Mouse (Mus musculus) left cerebral cortex, postnatal 25 days (tissue): ENCODE results near the gene Sec11a. TPM values are rescaled to one million over a fixed set of nuclear protein-coding genes. Genes with fewer than 3 reads are reported as not detected.
A peak's percentile ranks its signal among the peaks of the same experiment; 100 is the strongest.
"Not testable (repeated sequence)": the region's sequence is repeated elsewhere in the genome, so short reads cannot be mapped to it uniquely, and the experiment has no call there.

ENCODE experiments used
- DNase-seq, 2 experiments: peaks; one replicate each; pipeline ENCODE4 v3.0.0; 2022; ENCODE audit warnings: low spot score in 2 of 2, mixed read lengths in 1 of 2
- intact Hi-C: fragments of 180-260 bp; cut with DNase I; formaldehyde crosslinking; loops from one replicate; pipeline ENCODE4 v1.15.1; 2025
- total RNA-seq, 2 experiments: library from RNA; stranded (reverse); gene quantifications; 2 replicates each; pipeline ENCODE4 v1.2.3; 2021

Sec11a gene
- total RNA-seq = 10 to 100 TPM; 52.2 to 60.2 TPM

DNA sequence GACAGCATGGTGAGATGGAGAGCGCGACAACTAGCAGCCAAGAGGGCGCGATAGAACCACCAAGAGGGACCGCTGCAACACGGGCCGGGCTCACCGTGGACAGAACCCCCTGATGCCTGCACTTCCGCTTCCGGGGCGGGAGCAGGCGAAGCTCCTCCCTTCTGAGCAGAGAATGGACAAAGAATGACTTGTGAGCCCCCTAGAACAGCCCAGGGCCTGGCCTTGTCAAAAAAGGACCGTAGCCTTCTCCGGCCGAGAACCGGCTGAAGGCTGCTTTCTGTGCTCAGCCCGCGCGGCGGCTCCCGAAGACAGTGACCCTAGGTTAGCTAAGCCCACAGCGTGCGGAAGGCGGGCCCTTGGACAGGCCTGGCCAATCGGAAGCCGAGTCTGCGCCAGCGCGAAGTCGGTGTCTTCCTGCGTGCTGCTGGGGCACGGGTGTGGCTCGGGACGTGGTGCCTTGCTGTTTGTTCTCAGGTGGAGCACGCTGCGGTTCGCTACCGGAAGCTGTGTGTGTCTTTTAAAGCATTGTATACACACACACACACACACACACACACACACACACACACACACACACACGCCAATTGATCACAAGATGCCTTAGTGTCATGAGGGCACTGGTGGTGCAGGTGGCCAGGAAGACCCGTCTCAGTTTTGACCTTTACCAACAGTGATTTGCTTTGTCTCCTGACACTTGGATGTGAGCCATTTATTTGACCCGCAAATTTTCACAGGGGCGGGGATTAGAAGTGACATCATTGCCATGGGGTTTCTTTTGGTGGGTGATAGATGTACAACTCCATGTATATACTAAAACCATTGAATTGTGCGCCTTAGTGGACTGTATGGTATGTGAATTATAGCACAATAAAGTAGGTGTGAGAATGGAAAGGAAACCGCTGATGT is at the start of gene Sec11a:
Gene Sec11a (minus strand): TSS at position 336 of the 906 bp plus-strand sequence.
- intact Hi-C loops = loop anchor here (5.0 kb wide), 1 partner anchor 45 kb away; the partner anchor contains the start of gene Zfp592
- DNase-seq = peak; percentile 98

DNA sequence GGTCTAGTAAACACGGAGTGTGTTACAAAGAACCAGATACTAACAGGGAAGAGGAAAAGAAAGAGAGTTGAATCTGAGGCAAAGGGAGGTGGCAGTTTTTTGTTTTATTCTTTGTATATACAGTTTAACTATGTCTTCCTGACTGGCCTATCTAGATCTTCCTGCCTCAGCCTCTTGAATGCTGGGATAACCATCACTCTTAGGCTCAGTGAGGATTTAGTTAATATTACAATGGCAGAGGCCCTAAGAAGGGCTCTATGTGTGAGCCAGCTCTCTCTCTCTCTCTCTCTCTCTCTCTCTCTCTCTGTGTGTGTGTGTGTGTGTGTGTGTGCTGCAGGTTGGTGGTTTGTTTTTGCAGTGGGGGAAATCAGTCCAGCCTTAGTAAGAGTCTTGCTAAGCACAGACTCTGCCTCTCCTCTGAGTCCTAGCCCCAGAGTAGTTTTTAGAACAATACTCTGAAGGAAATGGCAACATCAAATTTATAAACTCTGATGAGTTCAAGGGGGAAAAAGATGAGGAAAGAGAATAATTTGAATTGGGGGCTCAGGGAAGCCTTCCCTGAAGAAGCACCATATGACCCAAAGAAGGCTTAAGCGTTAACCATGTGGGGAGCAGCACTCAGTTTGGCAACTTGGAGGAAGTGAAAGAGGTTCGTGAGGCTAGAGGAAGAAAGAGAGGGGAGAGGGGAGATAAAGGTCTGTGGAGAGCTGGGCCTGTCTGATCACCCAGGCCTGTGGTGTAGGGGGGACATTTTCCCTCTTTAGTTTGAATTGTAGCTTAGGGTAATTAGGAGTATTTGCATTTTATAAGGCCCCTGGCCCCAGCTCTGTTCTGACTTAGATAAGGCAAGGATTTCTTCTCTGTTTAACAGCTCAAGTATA is 47.9 kb upstream of the Sec11a start:
- DNase-seq = no peak
- intact Hi-C loops = no loop called here

DNA sequence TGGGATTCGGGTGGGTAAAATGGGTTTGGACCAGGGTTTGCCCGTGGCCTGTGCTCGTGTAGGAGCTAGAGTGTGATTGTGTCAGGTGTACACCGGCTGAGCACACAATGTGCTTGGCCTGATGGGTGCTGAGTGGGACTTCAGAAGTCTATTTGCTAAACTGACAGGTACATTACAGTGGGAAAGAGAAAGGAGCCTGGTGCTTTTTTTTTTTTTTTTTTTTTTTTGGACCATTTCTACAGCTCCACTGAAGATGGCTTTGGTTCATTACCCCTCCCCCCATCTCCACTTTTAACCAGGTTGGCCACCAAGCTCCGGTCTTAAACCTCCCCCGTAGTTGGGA is 47.1 kb upstream of the Sec11a start:
- DNase-seq = no peak

DNA sequence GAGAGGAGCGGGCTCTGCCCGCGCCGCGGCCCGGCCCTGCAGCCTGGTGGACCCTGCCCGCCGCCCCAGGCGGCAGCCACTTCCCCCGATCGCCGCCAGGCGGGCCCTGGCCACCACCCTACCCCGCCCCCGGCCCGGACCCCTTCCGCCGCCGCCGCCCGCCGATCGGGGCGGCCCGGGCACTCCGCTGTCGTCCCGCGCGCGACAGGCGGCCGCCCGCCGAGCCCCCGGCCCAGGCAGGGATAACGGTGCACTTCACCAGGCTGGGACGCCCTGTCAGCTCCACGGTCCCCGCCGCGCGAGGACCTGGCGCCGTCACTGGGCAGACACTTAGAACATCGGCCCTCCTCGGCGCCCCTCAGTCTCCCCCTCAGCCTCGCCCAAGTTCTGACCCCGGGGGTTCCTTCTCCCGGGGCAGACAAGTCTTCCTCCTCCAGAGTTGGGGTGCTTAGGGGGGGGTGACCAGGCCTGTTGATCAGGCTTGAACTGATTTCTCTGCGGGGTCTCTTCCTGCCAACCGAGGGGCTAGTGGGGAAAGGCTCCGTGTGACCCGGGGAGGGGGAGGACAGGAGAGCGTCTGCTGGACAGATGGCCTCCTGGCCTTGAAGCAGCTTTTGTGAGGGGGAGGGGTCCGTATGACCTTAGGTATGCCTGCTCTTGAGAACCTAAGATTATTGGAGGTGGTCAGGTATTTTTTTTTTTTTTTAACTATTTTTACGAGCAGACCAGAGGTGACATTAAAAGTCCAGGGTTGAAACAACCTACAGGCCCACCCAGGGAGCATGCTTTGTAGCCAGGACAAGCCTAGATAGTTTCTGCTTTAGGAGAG is 46.5 kb upstream of the Sec11a start:
- intact Hi-C loops = loop anchor here (5.0 kb wide), 2 partner anchors 47 to 132 kb away; partner anchors contain the start of genes Sec11a and Zscan2
- DNase-seq = no peak

More for the DNA sequence above, 47.1 kb upstream of the Sec11a start:
- intact Hi-C loops = loop anchor here (5.0 kb wide), 2 partner anchors 47 to 132 kb away; partner anchors contain the start of genes Sec11a and Zscan2

DNA sequence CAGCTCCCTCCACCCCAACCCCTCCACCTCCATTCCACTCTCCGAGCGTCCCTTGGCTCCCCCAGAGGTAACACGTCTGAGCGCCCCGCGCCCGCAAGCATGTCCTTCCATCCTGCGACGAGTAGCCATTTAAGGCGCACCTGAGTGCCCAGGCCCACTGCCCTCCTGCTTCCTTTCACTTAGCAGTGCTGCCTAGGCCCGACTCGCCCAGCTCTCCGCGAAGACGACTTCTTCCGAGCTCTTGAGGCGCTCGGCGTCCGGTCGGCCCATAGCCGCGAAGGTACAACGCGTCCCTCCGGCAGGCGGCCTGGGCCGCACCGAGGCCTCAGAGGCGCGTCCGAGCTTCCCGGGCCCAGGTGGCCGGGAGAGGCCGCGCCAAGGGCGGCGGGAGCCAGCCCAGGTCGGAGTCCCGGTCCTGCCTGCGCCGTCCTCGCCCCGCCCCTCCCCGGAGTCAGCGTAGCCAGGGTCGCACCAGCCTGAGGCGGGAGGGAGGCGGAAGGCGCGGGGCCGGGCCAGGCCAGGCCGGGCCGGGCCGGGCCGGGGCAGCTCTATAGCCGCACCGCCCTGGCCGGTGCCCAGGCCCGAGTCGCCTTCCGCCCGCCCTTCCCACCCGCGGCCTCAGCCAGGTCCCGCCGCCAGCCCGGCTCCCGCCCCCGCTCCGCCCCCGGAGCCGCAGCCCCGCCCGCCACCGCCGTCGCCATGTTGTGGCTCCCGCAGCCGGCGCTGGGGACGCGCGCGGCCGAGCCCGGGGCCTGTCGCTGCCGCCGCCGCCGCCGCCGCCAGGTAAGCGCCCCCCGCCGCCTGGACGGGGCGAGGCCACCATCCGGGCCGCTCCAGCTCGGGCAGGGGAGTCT is 45.6 kb upstream of the Sec11a start, which contains the start of gene Zfp592:
Gene Zfp592 (plus strand): TSS at position 702 of the 854 bp plus-strand sequence.
- DNase-seq = peak; percentile 55 to 77
- intact Hi-C loops = loop anchor here (5.0 kb wide), 2 partner anchors 46 to 131 kb away; partner anchors contain the start of genes Sec11a and Zscan2

DNA sequence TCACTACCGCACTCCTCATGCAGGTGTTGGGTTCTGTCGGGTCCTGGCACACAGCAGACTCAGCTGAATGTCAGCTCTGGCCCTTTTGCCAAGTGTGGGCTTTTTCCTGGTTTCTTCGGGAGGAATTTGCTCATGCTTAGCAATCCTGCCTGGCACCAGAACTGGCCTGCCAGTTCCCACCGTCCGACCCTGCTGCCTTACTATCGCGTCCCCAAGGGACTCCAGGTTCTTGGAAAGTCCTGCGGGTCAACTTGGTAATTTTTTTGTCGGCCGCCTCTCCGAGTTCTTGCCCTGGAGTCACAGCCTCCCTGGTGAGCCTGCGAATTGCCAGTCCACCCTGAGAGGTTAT is 45.0 kb upstream of the Sec11a start:
- DNase-seq = peak in 1 of 2 experiments; percentile 19
- intact Hi-C loops = loop anchor here (5.0 kb wide), 2 partner anchors 45 to 130 kb away; partner anchors contain the start of genes Sec11a and Zscan2

DNA sequence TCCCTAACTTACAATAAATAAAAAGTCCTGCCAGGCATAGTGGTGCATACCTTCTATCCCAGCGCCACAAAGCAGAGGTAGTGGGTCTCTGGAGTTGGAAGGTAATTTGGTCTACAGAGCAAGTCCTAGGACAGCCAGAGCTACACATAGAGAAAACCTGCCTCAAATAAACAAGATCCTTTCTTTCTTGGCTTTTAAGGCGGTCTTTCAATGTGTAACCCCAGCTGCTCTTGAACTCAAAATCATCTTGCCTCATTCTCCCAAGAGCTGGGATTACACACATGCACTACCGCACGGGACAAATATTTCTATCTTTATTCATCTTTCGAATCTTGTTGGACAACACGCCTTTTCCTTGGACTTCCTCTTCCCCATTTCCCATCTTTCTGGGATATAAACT is 44.5 kb upstream of the Sec11a start:
- intact Hi-C loops = loop anchor here (5.0 kb wide), 2 partner anchors 45 to 130 kb away; partner anchors contain the start of genes Sec11a and Zscan2
- no peak for DNase-seq

DNA sequence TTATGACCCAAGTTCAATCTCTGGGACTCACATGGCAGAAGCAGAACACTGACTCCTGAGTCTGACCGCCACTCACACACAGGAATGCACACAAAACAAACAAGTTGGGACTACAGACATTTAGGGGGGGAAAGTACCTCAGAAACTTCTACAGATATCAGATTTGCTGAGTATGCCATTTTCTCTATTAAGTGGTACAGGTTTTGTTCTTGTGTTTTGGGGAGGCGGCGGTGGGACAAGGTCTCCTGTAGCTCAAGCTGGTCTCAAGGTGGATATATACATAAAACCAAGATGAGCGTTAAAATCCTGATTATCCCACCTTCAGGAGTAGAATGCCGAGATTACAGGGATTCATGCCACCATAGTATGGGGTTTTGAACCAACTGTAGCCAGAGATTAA is 44.0 kb upstream of the Sec11a start:
- no peak for DNase-seq
- intact Hi-C loops = loop anchor here (5.0 kb wide), 2 partner anchors 44 to 129 kb away; partner anchors contain the start of genes Sec11a and Zscan2

DNA sequence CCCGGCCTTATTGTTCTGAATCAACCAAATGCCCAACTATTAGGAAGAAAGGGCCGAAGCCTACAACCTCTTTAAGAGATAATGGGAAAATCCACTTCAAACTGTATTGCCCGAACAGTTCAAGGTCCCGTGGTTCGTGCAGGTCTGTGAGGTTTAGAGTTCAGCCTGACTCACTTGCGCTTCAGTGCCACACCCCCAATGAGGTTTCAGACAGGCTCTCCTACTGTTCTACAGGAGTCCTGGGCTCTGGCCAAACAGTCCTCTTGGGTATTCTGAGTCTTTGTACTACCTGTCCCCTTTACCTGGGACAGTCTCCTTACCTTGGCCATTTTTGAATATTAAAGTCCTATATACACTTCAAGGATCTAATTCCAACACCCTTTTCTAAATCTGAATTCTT is 42.7 kb upstream of the Sec11a start:
- intact Hi-C loops = loop anchor here (5.0 kb wide), 2 partner anchors 43 to 128 kb away; partner anchors contain the start of genes Sec11a and Zscan2
- DNase-seq = no peak

DNA sequence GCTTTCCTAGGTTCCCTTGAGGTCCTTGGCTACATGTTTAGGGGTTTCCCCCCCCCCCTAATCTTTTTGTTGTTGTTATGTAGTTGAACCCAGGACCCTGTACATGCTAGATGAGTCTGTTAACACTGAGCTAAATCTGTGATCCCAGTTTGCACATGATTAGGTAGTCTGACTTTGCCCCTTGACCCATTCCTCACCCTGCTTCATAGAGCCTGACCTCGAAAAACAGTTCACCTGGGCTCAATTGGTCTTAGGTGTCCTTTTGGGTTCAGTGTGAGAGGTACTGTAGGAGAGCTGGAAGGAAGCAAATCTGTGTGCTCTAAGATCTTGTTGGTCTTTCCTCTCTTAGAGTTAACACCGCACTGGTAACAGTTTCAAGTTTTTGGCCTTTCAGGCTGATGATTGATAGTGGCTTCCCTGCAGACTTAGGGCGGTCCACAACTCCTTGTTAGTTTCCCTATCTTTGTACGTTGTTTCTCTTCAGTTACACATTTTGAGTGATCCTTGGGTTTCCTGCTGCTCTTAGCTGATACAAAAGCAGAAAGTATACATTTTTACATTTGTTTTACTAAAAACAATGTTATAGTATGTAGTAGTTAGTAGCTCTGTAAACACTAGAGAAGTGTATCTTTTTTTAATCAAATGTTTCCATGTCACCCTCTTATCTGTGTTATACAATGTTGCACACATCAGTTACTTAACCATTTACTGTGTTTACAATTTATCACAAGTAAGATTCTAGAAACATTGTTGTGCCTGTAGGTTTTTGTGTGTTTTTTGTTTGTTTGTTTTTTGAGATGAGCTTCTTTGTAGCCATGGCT is 40.4 kb upstream of the Sec11a start:
- no peak for DNase-seq

DNA sequence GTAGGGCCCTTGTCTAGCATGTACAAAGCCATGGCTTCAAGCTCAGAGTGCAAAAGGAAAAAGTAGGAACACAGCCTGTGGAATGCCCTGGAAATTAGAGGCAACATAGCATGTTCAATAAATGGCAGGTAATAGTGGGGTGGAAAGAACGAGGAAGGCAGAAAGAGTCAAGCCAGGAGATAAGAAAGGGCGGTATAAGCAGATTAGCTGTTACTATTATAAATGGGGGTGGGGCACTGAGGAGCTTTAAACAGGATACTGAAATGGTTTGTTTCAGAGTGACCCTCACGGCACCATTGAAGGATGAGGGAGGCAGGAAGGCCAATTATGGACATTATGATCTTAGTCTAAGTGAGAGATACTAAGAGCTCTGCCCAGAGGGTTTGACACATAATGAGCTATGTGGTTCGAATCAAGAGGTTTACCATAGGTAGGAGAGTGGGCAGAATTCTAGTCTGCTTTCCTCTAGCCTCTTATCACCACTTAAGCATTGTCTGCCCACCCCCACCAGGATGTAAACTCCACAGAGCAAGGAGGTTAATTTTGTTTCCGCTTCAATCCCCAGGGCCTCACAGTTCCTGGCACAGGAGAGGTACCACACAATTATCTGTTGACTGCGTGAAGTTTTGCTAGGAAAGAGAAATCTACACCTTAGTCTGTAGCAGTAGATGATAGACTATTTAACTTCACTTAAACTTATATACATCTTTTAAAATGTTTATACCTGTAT is 39.0 kb upstream of the Sec11a start:
- intact Hi-C loops = no loop called here
- no peak for DNase-seq

More for the DNA sequence above, 40.4 kb upstream of the Sec11a start:
- intact Hi-C loops = no loop called here

DNA sequence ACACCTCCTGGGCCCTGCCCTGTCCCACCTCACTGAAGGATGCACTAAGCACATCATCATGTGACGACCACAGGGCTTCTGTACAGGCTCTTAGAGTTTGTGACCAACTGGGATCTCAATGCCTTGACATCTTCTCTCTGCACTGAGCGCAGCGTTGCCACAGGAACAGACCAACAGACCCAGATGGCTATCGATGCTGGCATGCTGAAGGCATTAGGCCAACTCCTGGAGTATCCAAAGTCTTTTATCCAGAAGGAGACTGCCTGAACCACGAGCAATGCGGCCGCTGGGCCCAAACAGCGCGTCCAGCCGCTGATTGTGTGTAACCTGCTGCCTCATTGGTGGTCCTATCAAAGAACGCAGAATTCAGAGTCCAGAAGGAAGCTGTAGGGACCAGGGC is 33.0 kb upstream of the Sec11a start:
- intact Hi-C loops = no loop called here
- no peak for DNase-seq

DNA sequence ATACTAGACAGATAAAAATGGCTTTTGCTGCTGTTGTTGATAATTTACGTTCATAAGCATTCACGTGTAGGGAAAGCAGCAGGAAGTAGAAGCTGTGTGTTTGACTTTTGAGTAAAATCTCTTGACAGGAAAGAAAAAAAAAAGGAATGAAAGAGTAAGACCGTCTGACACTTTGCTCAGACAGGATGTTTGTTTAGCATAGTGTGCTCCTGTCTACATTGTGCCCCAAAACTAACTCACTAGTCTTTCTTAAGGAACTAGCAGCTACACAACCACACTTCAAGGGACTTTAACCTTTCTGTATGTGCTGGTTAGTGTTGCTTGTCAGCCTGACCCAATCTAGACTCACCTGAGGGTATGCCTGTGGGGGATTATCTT is 26.0 kb upstream of the Sec11a start:
- DNase-seq, intact Hi-C loops: not testable (repeated sequence)

DNA sequence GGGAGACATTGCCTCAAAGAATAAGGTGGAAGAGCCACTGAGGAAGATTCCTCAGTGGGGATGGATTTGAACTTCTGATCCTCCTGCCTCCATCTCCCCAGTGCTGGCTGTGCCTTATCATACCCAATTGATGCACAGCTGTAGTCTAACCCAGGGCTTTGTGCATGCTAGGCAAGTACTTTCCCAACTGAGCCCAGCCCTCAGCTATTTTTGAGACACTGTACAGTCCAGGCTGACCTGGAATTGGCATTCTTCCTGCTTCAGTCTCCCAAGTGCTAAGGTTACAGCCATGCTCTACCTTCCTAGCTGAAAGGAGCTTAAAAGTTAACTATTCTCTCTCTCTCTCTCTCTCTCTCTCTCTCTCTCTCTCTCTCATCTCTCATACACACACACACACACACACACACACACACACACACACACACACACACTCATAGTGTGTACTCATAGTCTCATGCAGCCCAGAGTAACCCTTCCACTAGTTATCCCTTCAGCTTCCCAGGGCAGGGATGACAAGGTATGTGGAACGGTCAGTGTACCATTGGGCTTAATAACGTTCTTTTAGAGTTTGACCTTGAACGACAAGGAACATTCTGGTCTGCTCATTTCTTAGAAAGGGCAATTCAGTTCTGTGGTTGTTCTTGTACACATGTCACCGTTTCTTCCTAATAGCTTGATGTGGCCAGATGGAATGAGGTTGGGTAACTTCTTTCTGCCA is 25.5 kb upstream of the Sec11a start:
- DNase-seq, intact Hi-C loops: not testable (repeated sequence)

DNA sequence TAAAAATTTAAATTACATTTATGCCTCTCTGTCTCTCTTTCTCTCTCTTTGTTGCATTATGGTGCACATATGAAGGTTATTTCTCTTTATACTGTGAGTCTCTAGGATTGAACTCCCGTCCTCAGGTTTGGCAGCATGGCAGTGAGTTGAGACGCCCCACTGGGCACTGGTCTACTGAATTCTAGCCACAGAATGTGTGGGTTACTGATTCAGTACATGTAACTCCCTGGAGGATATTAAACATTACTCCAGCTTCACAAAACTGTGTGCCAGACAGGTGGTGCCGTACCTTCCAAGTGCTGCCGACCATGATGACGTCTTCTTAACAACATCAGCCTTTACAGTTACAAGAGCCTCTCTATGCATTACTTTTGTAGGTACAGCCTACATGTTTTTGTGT is 24.5 kb upstream of the Sec11a start:
- no peak for DNase-seq
- intact Hi-C loops = no loop called here

DNA sequence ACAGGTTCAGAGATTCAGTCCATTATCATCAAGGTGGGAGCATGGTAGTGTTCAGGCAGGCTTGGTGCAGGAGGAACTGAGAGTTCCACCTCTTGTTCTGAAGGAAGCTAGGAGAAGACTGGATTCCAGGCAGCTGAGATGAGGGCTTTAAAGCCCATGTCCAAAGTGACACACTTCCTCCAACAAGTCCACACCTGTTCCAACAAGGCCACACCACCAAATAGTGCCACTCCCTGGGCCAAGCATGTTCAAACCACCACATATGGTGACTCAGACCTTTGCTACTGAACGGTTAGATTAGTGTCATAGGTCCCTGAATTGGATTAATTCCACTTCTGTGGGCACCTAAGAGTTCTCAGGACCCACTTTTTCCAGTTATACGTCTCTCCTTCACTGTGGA is 23.8 kb upstream of the Sec11a start:
- no peak for DNase-seq
- intact Hi-C loops = no loop called here
